Mouse (Mus musculus): ENCODE data around the gene Myo1a.
"Not testable (repeated sequence)": the region's sequence is repeated elsewhere in the genome, so short reads cannot be mapped to it uniquely, and the experiment has no call there.

The Myo1a gene

DNA sequence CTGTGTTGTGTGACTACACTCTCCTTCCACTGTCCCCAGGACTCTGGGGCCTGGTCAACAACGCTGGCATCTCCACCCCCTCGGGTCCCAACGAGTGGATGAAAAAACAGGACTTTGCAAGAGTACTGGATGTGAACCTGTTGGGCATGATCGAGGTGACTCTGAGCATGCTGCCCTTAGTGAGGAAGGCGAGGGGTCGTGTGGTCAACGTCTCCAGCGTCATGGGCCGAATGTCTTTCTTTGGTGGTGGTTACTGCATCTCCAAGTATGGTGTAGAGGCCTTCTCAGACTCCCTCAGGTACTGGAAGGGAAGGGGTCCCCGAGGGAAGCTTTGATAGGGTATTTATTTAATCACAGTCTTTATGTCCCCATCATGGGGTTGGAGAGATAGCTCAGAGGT, 58.0 kb downstream of the Myo1a start:
- DNase-seq = not testable (repeated sequence)

- no peak for DNase-seq
These were observed 59.1 kb downstream of the Myo1a start for GRCm38 (mm10) chr10:127763914-127764680.

- no peak for DNase-seq
These were observed 61.6 kb downstream of the Myo1a start for GRCm38 (mm10) chr10:127766564-127766963.

Data from lung, postnatal 4 days (tissue).